20 mouse cellular contexts compared by ENCODE assay signal in the genomic region with DNA sequence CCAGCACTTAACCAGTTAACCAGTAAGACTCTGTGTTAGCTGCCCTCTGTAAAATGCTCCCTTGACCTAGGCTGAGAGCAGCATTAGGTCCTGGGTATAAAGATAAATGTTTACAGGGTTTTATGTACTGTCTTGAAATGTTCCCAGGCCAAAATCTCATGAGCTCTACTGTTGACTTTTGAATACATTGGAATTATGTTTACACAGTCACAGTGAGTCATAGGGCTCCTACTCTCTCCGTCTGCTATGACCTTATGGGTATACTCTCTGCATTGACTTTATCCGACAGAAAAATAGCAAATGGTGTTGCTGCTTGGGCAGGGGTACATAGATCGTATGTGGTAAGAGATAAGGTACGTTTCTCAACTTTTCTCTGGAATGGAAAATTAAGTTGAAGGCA.
DNase-seq lines count a peak whose midpoint lies in the region; ATAC-seq and TF ChIP-seq lines count a peak whose summit lies in the region.
"Had no signal": no experiment of that assay in that cellular context is flagged by ENCODE, and none has a peak within 500 bp of the region (broad histone marks: within the 10 kb centered on the region; RNA-seq: fewer than 3 reads in every experiment).

No protein-coding gene starts in this region.

- no peaks in the 10 kb centered on the region for H3K27me3 ChIP-seq in intestine, embryonic 15.5 days (replicated peaks)
- no peaks in the 10 kb centered on the region for H3K27me3 ChIP-seq in intestine, embryonic 16.5 days (replicated peaks; ENCODE audit: control insufficient read depth, insufficient read depth, low read length)
- no peaks in the 10 kb centered on the region for H3K27me3 ChIP-seq in liver, postnatal 0 days (ENCODE audit: insufficient read depth, low read length)
- H3K27me3 ChIP-seq in liver, embryonic 12.5 days (replicated peaks) = no peaks in the 10 kb centered on the region
- H3K27me3 ChIP-seq in stomach, embryonic 15.5 days (replicated peaks) = no peaks in the 10 kb centered on the region
- H3K27me3 ChIP-seq in limb, embryonic 10.5 days (ENCODE audit: low read depth, poor library complexity, severe bottlenecking) = no peaks in the 10 kb centered on the region
- H3K27me3 ChIP-seq: embryonic facial prominence, embryonic 12.5 days; forebrain, embryonic 13.5 days; forebrain, embryonic 15.5 days had no signal

- no peak overlapping the region for H3K27ac ChIP-seq in intestine, embryonic 15.5 days
- no peak overlapping the region for H3K27ac ChIP-seq in intestine, embryonic 16.5 days (ENCODE audit: low read length)
- no peak overlapping the region for H3K27ac ChIP-seq in liver, postnatal 0 days (ENCODE audit: low read depth)
- H3K27ac ChIP-seq in liver, embryonic 12.5 days = no peak overlapping the region
- no peak overlapping the region for H3K27ac ChIP-seq in stomach, embryonic 15.5 days
- H3K27ac ChIP-seq in limb, embryonic 10.5 days = no peak overlapping the region
- H3K27ac ChIP-seq: embryonic facial prominence, embryonic 10.5 days; embryonic facial prominence, embryonic 12.5 days; forebrain, embryonic 13.5 days; forebrain, embryonic 15.5 days had no signal

- H3K4me2 ChIP-seq in intestine, embryonic 15.5 days (replicated peaks) = no peak overlapping the region
- no peak overlapping the region for H3K4me2 ChIP-seq in intestine, embryonic 16.5 days (ENCODE audit: low read depth, low read length)
- H3K4me2 ChIP-seq in liver, postnatal 0 days (ENCODE audit: low read depth, low read length) = no peak overlapping the region
- no peak overlapping the region for H3K4me2 ChIP-seq in liver, embryonic 12.5 days
- H3K4me2 ChIP-seq in stomach, embryonic 15.5 days = no peak overlapping the region
- H3K4me2 ChIP-seq: embryonic facial prominence, embryonic 12.5 days; forebrain, embryonic 13.5 days; forebrain, embryonic 15.5 days had no signal

- no peak for DNase-seq in liver, postnatal 0 days
- peak; percentile 36 for DNase-seq in 3T3-L1 (ENCODE audit: low read depth, low spot score)
- DNase-seq in limb, embryonic 10.5 days (ENCODE audit: low spot score) = no peak
- DNase-seq: adrenal gland, adult 8-10 months; adrenal gland, postnatal 14 days; adrenal gland, postnatal 36 days; cerebellum, adult 11-12 months; cerebellum, adult 2 months; cerebellum, adult 9-10 months; cerebellum, postnatal 10 days; cerebellum, postnatal 25 days had no signal

- TF ChIP-seq EP300 in liver, postnatal 0 days (IDR thresholded peaks at IDR 0.05; ENCODE audit: low read depth) = no peak

- no peak overlapping the region for H3K9ac ChIP-seq in intestine, embryonic 15.5 days
- H3K9ac ChIP-seq in intestine, embryonic 16.5 days (ENCODE audit: low read depth, low read length) = no peak overlapping the region
- H3K9ac ChIP-seq in liver, postnatal 0 days (replicated peaks) = no peak overlapping the region
- no peak overlapping the region for H3K9ac ChIP-seq in liver, embryonic 12.5 days
- H3K9ac ChIP-seq in stomach, embryonic 15.5 days = no peak overlapping the region
- H3K9ac ChIP-seq: embryonic facial prominence, embryonic 12.5 days; forebrain, embryonic 13.5 days; forebrain, embryonic 15.5 days had no signal

- no peak for TF ChIP-seq CTCF in liver, postnatal 0 days (IDR thresholded peaks at IDR 0.05; ENCODE audit: low read depth)

- no peak overlapping the region for H3K4me3 ChIP-seq in intestine, embryonic 15.5 days (replicated peaks)
- H3K4me3 ChIP-seq in intestine, embryonic 16.5 days (ENCODE audit: low read length) = no peak overlapping the region
- H3K4me3 ChIP-seq in liver, postnatal 0 days (ENCODE audit: low read depth, low read length) = no peak overlapping the region
- H3K4me3 ChIP-seq in liver, embryonic 12.5 days = no peak overlapping the region
- no peak overlapping the region for H3K4me3 ChIP-seq in stomach, embryonic 15.5 days (replicated peaks)
- H3K4me3 ChIP-seq in limb, embryonic 10.5 days = no peak overlapping the region
- H3K4me3 ChIP-seq: embryonic facial prominence, embryonic 10.5 days; embryonic facial prominence, embryonic 12.5 days; forebrain, embryonic 13.5 days; forebrain, embryonic 15.5 days had no signal

- H3K9me3 ChIP-seq in intestine, embryonic 15.5 days = no peaks in the 10 kb centered on the region
- no peaks in the 10 kb centered on the region for H3K9me3 ChIP-seq in intestine, embryonic 16.5 days (ENCODE audit: control insufficient read depth, low read length)
- H3K9me3 ChIP-seq in liver, postnatal 0 days (ENCODE audit: low read length) = no peaks in the 10 kb centered on the region
- H3K9me3 ChIP-seq in liver, embryonic 12.5 days (replicated peaks) = no peaks in the 10 kb centered on the region
- H3K9me3 ChIP-seq in stomach, embryonic 15.5 days = no peaks in the 10 kb centered on the region
- H3K9me3 ChIP-seq in limb, embryonic 10.5 days (replicated peaks) = no peaks in the 10 kb centered on the region
- H3K9me3 ChIP-seq: embryonic facial prominence, embryonic 10.5 days; embryonic facial prominence, embryonic 12.5 days; forebrain, embryonic 13.5 days; forebrain, embryonic 15.5 days had no signal

- 61% methylated on average over 4 of the region's 4 CpGs for WGBS in intestine, embryonic 15.5 days
- 67% methylated on average over 4 of the region's 4 CpGs for WGBS in intestine, embryonic 16.5 days
- 60% methylated on average over 4 of the region's 4 CpGs for WGBS in liver, postnatal 0 days (ENCODE audit: insufficient replicate concordance)
- WGBS in liver, embryonic 12.5 days (ENCODE audit: insufficient replicate concordance) = 55% methylated on average over 4 of the region's 4 CpGs
- 54% methylated on average over 4 of the region's 4 CpGs for WGBS in stomach, embryonic 15.5 days
- WGBS in limb, embryonic 10.5 days = 91% methylated on average over 4 of the region's 4 CpGs

- H3K4me1 ChIP-seq in intestine, embryonic 15.5 days (replicated peaks) = no peaks in the 10 kb centered on the region
- H3K4me1 ChIP-seq in intestine, embryonic 16.5 days (ENCODE audit: control insufficient read depth, insufficient read depth, low read length) = no peaks in the 10 kb centered on the region
- H3K4me1 ChIP-seq in liver, postnatal 0 days (ENCODE audit: insufficient read depth) = no peaks in the 10 kb centered on the region
- no peaks in the 10 kb centered on the region for H3K4me1 ChIP-seq in liver, embryonic 12.5 days
- no peaks in the 10 kb centered on the region for H3K4me1 ChIP-seq in stomach, embryonic 15.5 days
- H3K4me1 ChIP-seq in limb, embryonic 10.5 days = no peaks in the 10 kb centered on the region
- H3K4me1 ChIP-seq: embryonic facial prominence, embryonic 10.5 days; embryonic facial prominence, embryonic 12.5 days; forebrain, embryonic 13.5 days; forebrain, embryonic 15.5 days had no signal

- peak; percentile 47; the same call in 1 of the 2 replicates for ATAC-seq in intestine, embryonic 15.5 days
- no peak for ATAC-seq in intestine, embryonic 16.5 days
- ATAC-seq in liver, postnatal 0 days = peak; percentile 60
- no peak for ATAC-seq in liver, embryonic 12.5 days
- peak; percentile 35; the same call in 1 of the 2 replicates for ATAC-seq in stomach, embryonic 15.5 days (ENCODE audit: insufficient read depth, low FRiP score, low read depth)
- ATAC-seq in megakaryocyte, adult 5-6 weeks (ENCODE audit: poor library complexity, severe bottlenecking) = no peak
- ATAC-seq: forebrain, embryonic 13.5 days; forebrain, embryonic 15.5 days had no signal

- no peaks in the 10 kb centered on the region for H3K36me3 ChIP-seq in intestine, embryonic 15.5 days
- no peaks in the 10 kb centered on the region for H3K36me3 ChIP-seq in intestine, embryonic 16.5 days (ENCODE audit: control insufficient read depth, insufficient read depth, low read length)
- no peaks in the 10 kb centered on the region for H3K36me3 ChIP-seq in liver, postnatal 0 days (replicated peaks; ENCODE audit: insufficient read depth, low read length)
- H3K36me3 ChIP-seq in liver, embryonic 12.5 days = no peaks in the 10 kb centered on the region
- no peaks in the 10 kb centered on the region for H3K36me3 ChIP-seq in stomach, embryonic 15.5 days
- H3K36me3 ChIP-seq in limb, embryonic 10.5 days = no peaks in the 10 kb centered on the region
- H3K36me3 ChIP-seq: embryonic facial prominence, embryonic 10.5 days; embryonic facial prominence, embryonic 12.5 days; forebrain, embryonic 15.5 days had no signal

Comparison
In these comparisons a context has a peak if more than half of its experiments do, and no peak if none do; other contexts are left out.
1. ATAC-seq: peak in intestine, embryonic 15.5 days (single experiment), liver, postnatal 0 days (single experiment) and stomach, embryonic 15.5 days (single experiment); none in intestine, embryonic 16.5 days (single experiment), liver, embryonic 12.5 days (single experiment) and megakaryocyte, adult 5-6 weeks (single experiment).